Mouse (Mus musculus): ENCODE measurements at regions not wholly inside any gene's neighbourhood (a gene's known extent, or its start where the extent isn't known, plus 50 kb on each side); places are given as distances from the start of the nearest gene placed in this dataset.

- DNase-seq (ENCODE audit: low spot score in 2 of 2): no peak
Measured at GRCm38 (mm10) chr10:101269371-101269770, 411.9 kb upstream of the Mgat4c start.

DNA sequence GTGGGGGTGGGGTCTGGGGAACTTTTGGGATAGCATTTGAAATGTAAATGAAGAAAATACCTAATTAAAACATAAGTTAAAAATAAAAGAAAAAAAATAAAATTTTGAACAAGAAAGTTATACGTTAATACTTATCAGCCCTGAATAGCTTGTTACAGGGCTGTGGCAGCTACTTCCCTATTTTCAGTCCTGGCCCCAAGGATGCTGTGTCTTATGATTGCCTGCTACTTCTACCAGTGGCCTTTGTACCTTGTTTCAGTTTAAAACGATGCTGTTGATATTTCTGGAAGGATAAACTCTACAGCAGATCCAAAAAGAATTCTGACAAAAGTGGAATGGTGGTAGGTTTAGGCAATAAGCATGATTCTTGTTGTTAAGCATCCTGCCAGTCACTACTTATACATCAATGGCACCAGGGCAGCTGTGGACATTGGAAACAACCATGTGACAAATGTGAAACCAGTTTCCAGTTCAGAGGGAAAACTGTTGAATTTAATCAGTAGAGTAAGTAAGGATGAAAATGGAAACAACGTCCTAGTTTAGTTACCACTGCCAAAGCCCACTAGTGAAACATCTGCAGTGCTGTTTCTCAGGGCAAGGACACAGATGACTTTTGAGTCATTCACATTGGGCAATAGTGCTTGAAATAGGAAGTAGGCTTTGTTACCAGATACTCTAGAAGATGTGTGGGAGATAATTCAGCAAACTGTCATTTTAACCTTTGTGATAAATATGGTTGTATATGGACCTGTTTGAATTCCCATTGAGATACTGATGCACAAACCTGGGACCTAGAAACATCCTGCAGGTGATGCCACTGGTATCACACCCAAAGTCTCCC lies 409.6 kb upstream of the Mgat4c start:
- DNase-seq (ENCODE audit: low spot score in 2 of 2): no peak

DNA sequence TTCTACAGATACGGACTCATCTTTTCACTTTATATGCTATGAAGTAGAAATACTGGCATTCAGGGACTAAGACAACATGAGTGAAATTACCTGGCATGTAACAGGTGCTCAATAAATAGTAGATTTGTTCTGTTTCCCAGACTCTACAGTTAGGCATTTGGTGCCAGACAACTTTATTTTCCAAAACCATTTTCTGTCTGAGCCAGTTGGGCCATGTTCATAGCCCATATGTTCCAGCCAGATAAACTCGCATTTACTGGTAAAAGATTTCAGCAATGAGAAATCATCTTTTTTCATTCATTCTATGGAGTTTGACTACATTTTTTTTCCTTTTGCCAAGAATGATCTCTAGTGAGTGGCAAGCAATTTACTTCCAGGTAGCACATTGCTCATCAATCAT lies 393.2 kb upstream of the Mgat4c start:
- DNase-seq (ENCODE audit: low spot score in 2 of 2): peak in 1 of 2 experiments; percentile 47

DNA sequence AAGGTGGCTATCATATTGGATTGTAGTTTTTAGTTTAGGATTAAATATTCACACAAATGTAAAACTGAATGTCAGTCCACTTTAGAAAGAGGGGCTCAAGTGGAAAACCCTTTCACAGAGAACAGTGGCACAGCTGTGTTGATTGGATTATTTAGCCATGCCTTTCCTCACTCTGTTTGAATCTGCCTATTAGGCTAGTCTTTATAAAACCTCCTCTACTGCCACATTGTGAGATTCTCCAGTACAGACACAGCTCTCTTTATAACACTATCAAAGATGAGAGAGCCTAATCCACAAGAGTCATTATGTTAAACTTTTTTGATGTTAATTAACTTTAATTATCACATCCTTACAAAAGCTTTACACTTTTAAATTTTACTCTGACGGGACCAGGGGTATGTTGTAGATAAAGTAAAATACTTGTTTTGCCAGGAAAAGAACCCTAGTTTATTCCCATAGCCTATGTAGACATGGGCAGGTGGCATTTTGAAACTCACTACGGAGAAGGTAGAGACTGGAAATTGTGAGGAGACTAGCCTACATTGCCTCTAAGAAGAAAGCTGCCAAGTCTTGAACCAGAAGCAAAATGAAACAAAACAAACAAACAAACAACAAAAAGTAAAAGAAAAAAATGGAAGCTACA lies 379.0 kb upstream of the Mgat4c start:
- no peak for DNase-seq (ENCODE audit: low spot score in 2 of 2)

- no peak for DNase-seq (ENCODE audit: low spot score in 2 of 2)
Measured at GRCm38 (mm10) chr10:101304075-101304474, 377.2 kb upstream of the Mgat4c start.

- peak in 1 of 2 experiments; percentile 29 for DNase-seq (ENCODE audit: low spot score in 2 of 2)
Measured at GRCm38 (mm10) chr10:101316659-101317338, 364.5 kb upstream of the Mgat4c start.

DNA sequence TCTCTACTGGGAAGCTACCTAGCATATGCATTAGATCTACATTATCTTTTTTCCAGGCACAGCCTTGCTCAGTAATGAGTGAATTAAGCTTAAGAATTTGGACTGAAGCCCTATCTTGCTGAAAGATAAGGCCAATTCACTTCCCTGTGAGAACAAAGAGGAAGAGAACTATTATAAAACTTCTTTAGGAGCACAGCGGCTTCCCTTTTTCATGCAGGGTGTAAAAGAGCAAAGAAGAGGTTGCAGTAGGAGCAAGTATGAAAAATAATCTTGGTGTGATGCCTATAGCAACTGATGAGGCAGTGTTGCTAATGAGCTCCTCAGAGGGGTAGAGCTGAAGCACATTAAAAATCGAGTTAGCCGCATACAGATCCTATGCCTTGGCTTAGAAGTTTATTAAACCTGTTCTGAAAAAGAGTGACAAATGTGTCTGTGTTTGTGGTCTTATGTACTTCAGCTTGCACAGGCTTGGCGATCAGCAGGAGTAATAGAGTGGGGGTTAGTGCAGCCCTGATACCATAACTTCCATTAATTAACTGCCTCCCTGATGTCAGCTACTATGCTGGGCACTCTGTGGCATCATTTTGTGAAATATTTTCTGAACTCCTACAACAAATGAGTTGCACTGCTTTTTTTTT lies 360.1 kb upstream of the Mgat4c start:
- DNase-seq (ENCODE audit: low spot score in 2 of 2): no peak

GRCm38 (mm10) chr10:101324537-101324936 lies 356.8 kb upstream of the Mgat4c start:
- no peak for DNase-seq (ENCODE audit: low spot score in 2 of 2)

GRCm38 (mm10) chr10:101328545-101328944 lies 352.7 kb upstream of the Mgat4c start:
- no peak for DNase-seq (ENCODE audit: low spot score in 2 of 2)

- DNase-seq (ENCODE audit: low spot score in 2 of 2): no peak
Measured at GRCm38 (mm10) chr10:101330109-101330508, 351.2 kb upstream of the Mgat4c start.

- DNase-seq (ENCODE audit: low spot score in 2 of 2): no peak
Measured at GRCm38 (mm10) chr10:101335136-101335535, 346.2 kb upstream of the Mgat4c start.

GRCm38 (mm10) chr10:101339565-101339964 lies 341.7 kb upstream of the Mgat4c start:
- peak in 1 of 2 experiments; percentile 29 for DNase-seq (ENCODE audit: low spot score in 2 of 2)

DNA sequence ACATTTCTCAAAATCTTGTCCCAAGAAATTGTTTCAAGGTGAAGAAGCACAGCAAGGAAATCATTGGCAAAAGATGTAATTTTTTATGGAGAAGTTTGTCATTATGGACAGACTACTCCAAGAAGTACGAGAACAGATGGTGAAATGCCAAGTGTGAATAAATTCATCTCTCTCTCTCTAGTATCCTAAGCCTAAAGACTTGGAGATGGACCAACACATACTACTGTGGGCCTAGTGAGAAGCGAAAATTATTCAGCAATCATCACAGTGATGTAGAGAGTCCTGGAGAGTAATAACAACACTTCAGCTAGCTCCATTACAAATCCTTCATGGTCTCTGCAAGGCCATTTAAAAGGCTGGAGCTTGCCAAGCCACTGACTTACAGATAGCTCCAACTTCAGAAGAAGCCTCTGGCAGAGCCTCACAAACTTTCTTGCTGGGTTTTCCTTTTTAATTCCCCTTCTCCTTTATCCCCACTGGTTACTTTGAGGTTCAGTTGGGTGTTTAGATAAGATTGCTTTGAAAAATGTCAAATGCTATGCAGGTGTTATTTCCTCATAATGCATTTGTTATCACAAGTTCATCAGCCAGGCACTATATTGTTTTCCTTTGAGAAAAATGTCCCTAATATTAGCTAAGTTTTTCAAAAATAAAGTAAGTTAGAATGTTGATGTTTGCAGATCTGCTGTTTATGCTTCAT lies 330.9 kb upstream of the Mgat4c start:
- DNase-seq (ENCODE audit: low spot score in 2 of 2): no peak

GRCm38 (mm10) chr10:101373850-101374581 lies 307.3 kb upstream of the Mgat4c start:
- peak in 1 of 2 experiments; percentile 1 for DNase-seq (ENCODE audit: low spot score in 2 of 2)

DNA sequence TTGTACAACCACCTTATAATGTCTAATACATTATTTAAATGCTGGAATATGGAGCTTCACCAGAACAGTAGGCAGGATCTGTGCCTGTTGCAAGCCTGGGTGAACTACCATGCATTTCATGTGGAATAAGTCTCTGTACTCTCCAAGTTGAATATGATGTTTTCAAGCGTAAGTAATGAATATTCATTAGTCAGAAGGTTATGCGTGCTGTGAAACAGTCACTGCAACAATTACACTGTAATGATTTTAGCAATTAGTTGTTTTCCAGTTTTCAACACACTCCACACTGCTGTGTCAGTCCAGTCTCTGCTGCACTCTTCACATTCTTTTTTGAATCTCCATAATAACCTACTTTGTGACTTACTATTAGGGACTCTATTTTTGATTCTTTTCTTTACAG lies 287.9 kb upstream of the Mgat4c start:
- DNase-seq (ENCODE audit: low spot score in 2 of 2): no peak

- DNase-seq (ENCODE audit: low spot score in 2 of 2): peak in 1 of 2 experiments; percentile 32
Measured at GRCm38 (mm10) chr10:101399206-101399605, 282.1 kb upstream of the Mgat4c start.

DNA sequence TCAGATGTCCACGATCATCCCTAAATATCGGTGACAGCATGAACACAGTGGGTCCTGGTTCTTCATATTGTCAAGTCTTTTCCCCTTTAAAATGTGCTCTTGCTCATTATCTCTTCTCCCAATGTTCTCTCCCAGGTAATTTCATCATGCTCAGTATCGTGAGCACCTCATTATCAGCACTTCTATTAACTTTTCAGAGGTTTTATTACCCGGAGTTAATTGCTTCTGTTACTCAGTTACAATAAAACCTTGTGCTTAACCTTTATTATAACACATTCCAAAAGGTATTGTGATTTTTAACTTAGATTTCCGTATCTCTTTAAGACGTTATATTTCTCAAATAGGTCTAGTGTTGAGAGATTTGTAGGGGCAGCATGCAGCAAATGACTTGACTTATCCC lies 266.0 kb upstream of the Mgat4c start:
- DNase-seq (ENCODE audit: low spot score in 2 of 2): no peak

DNA sequence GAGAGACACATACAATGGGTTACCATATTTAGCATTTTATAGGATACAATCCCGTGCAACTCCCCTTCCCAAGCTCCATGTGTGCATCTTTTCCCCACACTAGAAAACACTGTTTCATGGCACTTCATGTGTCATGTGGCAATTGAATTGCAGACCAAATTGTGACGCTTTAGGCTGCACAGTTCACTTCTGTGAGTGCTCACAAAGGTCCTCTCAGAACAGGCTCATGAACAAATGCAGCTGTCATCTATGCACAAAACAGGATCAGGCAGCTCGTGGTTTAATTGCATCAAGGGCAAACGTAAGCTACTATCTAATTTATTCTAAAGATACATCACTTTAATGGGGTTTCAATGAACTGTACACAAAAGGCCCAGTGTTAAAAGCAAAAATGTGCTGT lies 258.7 kb upstream of the Mgat4c start:
- DNase-seq (ENCODE audit: low spot score in 2 of 2): no peak

All from layer of hippocampus, postnatal 14 days (tissue).